Comparison of ENCODE assay signal across 8 mouse cellular contexts in genomic region chr15:81355146-81355761, GRCm38 (mm10). TPM values are rescaled to one million over a fixed set of nuclear protein-coding genes. Genes with fewer than 3 reads are reported as not detected.
DNase-seq lines count a peak whose midpoint lies in the region; ATAC-seq and TF ChIP-seq lines count a peak whose summit lies in the region.

No protein-coding gene starts in this region.

- no peak for ATAC-seq in hindbrain, postnatal 0 days
- ATAC-seq in hindbrain, embryonic 13.5 days (ENCODE audit: low FRiP score), result no peak
- ATAC-seq in kidney, embryonic 14.5 days (ENCODE audit: low FRiP score, low TSS enrichment), result 0 out of 2 replicates have a peak, but pooled peaks have one; percentile 35
- no peak for ATAC-seq in midbrain, postnatal 0 days (ENCODE audit: low FRiP score)

- H3K9me3 ChIP-seq in hindbrain, postnatal 0 days (ENCODE audit: low read length), result no peaks in the 10 kb centered on the region
- H3K9me3 ChIP-seq in hindbrain, embryonic 13.5 days, result no peaks in the 10 kb centered on the region
- H3K9me3 ChIP-seq in kidney, embryonic 14.5 days (ENCODE audit: control insufficient read depth, low read length), result no peaks in the 10 kb centered on the region
- H3K9me3 ChIP-seq in midbrain, postnatal 0 days (ENCODE audit: low read length), result no peaks in the 10 kb centered on the region

- 65% methylated on average over 3 of the region's 3 CpGs for WGBS in hindbrain, postnatal 0 days
- 69% methylated on average over 3 of the region's 3 CpGs for WGBS in hindbrain, embryonic 13.5 days
- WGBS in kidney, embryonic 14.5 days, result 63% methylated on average over 3 of the region's 3 CpGs
- WGBS in midbrain, postnatal 0 days, result 60% methylated on average over 3 of the region's 3 CpGs

- no peak overlapping the region for H3K9ac ChIP-seq in hindbrain, postnatal 0 days (replicated peaks; ENCODE audit: low read length)
- H3K9ac ChIP-seq in hindbrain, embryonic 13.5 days, result no peak overlapping the region
- no peak overlapping the region for H3K9ac ChIP-seq in kidney, embryonic 14.5 days (ENCODE audit: low read depth, low read length)
- no peak overlapping the region for H3K9ac ChIP-seq in midbrain, postnatal 0 days (replicated peaks; ENCODE audit: low read length, poor library complexity, severe bottlenecking)

- H3K4me3 ChIP-seq in hindbrain, postnatal 0 days (ENCODE audit: low read length), result no peak overlapping the region
- no peak overlapping the region for H3K4me3 ChIP-seq in hindbrain, embryonic 13.5 days
- H3K4me3 ChIP-seq in kidney, embryonic 14.5 days (ENCODE audit: low read length), result no peak overlapping the region
- H3K4me3 ChIP-seq in midbrain, postnatal 0 days (ENCODE audit: low read depth, low read length), result no peak overlapping the region

- DNase-seq in hindbrain, postnatal 0 days (ENCODE audit: low spot score), result peak; percentile 53
- DNase-seq in ES-CJ7 (ENCODE audit: low read depth, low spot score), result peak; percentile 71
- DNase-seq in c-Kit-positive CD71-negative TER-119-negative erythroid progenitor cells, embryonic 14.5 days (ENCODE audit: low read depth), result peak; percentile 71
- peak; percentile 40 for DNase-seq in midbrain, postnatal 0 days (ENCODE audit: low spot score)
- no peak for DNase-seq in urinary bladder, postnatal 25 days (ENCODE audit: low spot score)
- DNase-seq in gastrocnemius, postnatal 36 days, result no peak

- no peak overlapping the region for H3K4me2 ChIP-seq in hindbrain, postnatal 0 days (ENCODE audit: low read depth, low read length)
- no peak overlapping the region for H3K4me2 ChIP-seq in hindbrain, embryonic 13.5 days
- no peak overlapping the region for H3K4me2 ChIP-seq in kidney, embryonic 14.5 days (replicated peaks; ENCODE audit: low read depth, low read length)
- no peak overlapping the region for H3K4me2 ChIP-seq in midbrain, postnatal 0 days (ENCODE audit: low read depth, low read length, poor library complexity, severe bottlenecking)

- no peak overlapping the region for H3K27ac ChIP-seq in hindbrain, postnatal 0 days
- H3K27ac ChIP-seq in hindbrain, embryonic 13.5 days, result no peak overlapping the region
- no peak overlapping the region for H3K27ac ChIP-seq in kidney, embryonic 14.5 days (ENCODE audit: low read depth, low read length)
- no peak overlapping the region for H3K27ac ChIP-seq in midbrain, postnatal 0 days (ENCODE audit: low read depth, low read length)

- H3K27me3 ChIP-seq in hindbrain, postnatal 0 days (ENCODE audit: insufficient read depth, low read length), result no peaks in the 10 kb centered on the region
- H3K27me3 ChIP-seq in hindbrain, embryonic 13.5 days, result no peaks in the 10 kb centered on the region
- no peaks in the 10 kb centered on the region for H3K27me3 ChIP-seq in kidney, embryonic 14.5 days (ENCODE audit: control insufficient read depth, insufficient read depth, low read length)
- no peaks in the 10 kb centered on the region for H3K27me3 ChIP-seq in midbrain, postnatal 0 days (ENCODE audit: insufficient read depth, low read length)

- peak; percentile 75 for TF ChIP-seq CTCF in hindbrain, postnatal 0 days (IDR thresholded peaks at IDR 0.05; ENCODE audit: low read depth)
- TF ChIP-seq CTCF in midbrain, postnatal 0 days (IDR thresholded peaks at IDR 0.05), result peak; percentile 71

- intact Hi-C loops in gastrocnemius, postnatal 36 days (cut with DNase I), result no loop called here

- no peaks in the 10 kb centered on the region for H3K36me3 ChIP-seq in hindbrain, postnatal 0 days (ENCODE audit: insufficient read depth, low read length)
- no peaks in the 10 kb centered on the region for H3K36me3 ChIP-seq in hindbrain, embryonic 13.5 days
- H3K36me3 ChIP-seq in kidney, embryonic 14.5 days (ENCODE audit: control insufficient read depth, insufficient read depth, low read length), result peaks cover 2% of the 10 kb centered on the region; the same call in 1 of the 2 replicates
- H3K36me3 ChIP-seq in midbrain, postnatal 0 days (ENCODE audit: insufficient read depth, low read length), result no peaks in the 10 kb centered on the region

- peaks cover 5% of the 10 kb centered on the region; the same call in 1 of the 2 replicates for H3K4me1 ChIP-seq in hindbrain, postnatal 0 days (ENCODE audit: insufficient read depth, low read length)
- peaks cover 22% of the 10 kb centered on the region for H3K4me1 ChIP-seq in hindbrain, embryonic 13.5 days (replicated peaks)
- H3K4me1 ChIP-seq in kidney, embryonic 14.5 days (ENCODE audit: control insufficient read depth, insufficient read depth, low read length), result peaks cover 13% of the 10 kb centered on the region; the same call in 1 of the 2 replicates
- peaks cover 5% of the 10 kb centered on the region; the same call in 1 of the 2 replicates for H3K4me1 ChIP-seq in midbrain, postnatal 0 days (ENCODE audit: insufficient read depth, low read length)

RNA-seq across cellular contexts. Expression of gene Slc25a17, which starts 5.4 kb away (rescaled TPM):
- total RNA-seq in hindbrain, postnatal 0 days (2014; rRNA removed), result 57.9 and 66.3 TPM in 2 replicates
- 110 and 113 TPM in 2 replicates for polyA plus RNA-seq in hindbrain, postnatal 0 days (2015; fragmentation: Nextera tagmentation; extraction: Ambion mirVana)
- polyA plus RNA-seq in hindbrain, embryonic 13.5 days (2015; fragmentation: Nextera tagmentation; extraction: Ambion mirVana), result 138 and 139 TPM in 2 replicates
- 117 and 127 TPM in 2 replicates for polyA plus RNA-seq in kidney, embryonic 14.5 days (2014; fragmentation: Nextera tagmentation; extraction: Ambion mirVana)
- 74.4 and 77.4 TPM in 2 replicates for total RNA-seq in midbrain, postnatal 0 days (2014; rRNA removed)
- polyA plus RNA-seq in midbrain, postnatal 0 days (2015; fragmentation: Nextera tagmentation; extraction: Ambion mirVana), result 121 and 123 TPM in 2 replicates
- 10 to 100 TPM in 1 of 2 experiments, 1 to 10 TPM in 1; 7.3 to 11.0 TPM for total RNA-seq in gastrocnemius, postnatal 36 days (2021)

RNA-seq across cellular contexts. Expression of gene St13, which starts 44.6 kb away (rescaled TPM):
- total RNA-seq in hindbrain, postnatal 0 days (2014; rRNA removed), result 83.8 and 87.8 TPM in 2 replicates
- polyA plus RNA-seq in hindbrain, postnatal 0 days (2015; fragmentation: Nextera tagmentation; extraction: Ambion mirVana), result 209 and 221 TPM in 2 replicates
- polyA plus RNA-seq in hindbrain, embryonic 13.5 days (2015; fragmentation: Nextera tagmentation; extraction: Ambion mirVana), result 186 and 191 TPM in 2 replicates
- 171 and 181 TPM in 2 replicates for polyA plus RNA-seq in kidney, embryonic 14.5 days (2014; fragmentation: Nextera tagmentation; extraction: Ambion mirVana)
- 111 and 137 TPM in 2 replicates for total RNA-seq in midbrain, postnatal 0 days (2014; rRNA removed)
- 231 and 241 TPM in 2 replicates for polyA plus RNA-seq in midbrain, postnatal 0 days (2015; fragmentation: Nextera tagmentation; extraction: Ambion mirVana)
- 10 to 100 TPM; 79.6 to 81.0 TPM for total RNA-seq in gastrocnemius, postnatal 36 days (2021)

RNA-seq across cellular contexts. Expression of gene Xpnpep3, which starts 44.7 kb away (rescaled TPM):
- total RNA-seq in hindbrain, postnatal 0 days (2014; rRNA removed), result 7.7 and 12.7 TPM in 2 replicates
- 6.5 and 6.7 TPM in 2 replicates for polyA plus RNA-seq in hindbrain, postnatal 0 days (2015; fragmentation: Nextera tagmentation; extraction: Ambion mirVana)
- 8.6 and 10.1 TPM in 2 replicates for polyA plus RNA-seq in hindbrain, embryonic 13.5 days (2015; fragmentation: Nextera tagmentation; extraction: Ambion mirVana)
- polyA plus RNA-seq in kidney, embryonic 14.5 days (2014; fragmentation: Nextera tagmentation; extraction: Ambion mirVana), result 5.5 and 10.0 TPM in 2 replicates
- 8.2 and 13.8 TPM in 2 replicates for total RNA-seq in midbrain, postnatal 0 days (2014; rRNA removed)
- 5.4 and 6.5 TPM in 2 replicates for polyA plus RNA-seq in midbrain, postnatal 0 days (2015; fragmentation: Nextera tagmentation; extraction: Ambion mirVana)
- 1 to 10 TPM; 5.7 to 7.2 TPM for total RNA-seq in gastrocnemius, postnatal 36 days (2021)

RNA-seq across cellular contexts. Expression of gene Dnajb7, which starts 52.8 kb away (rescaled TPM):
- not detected in 2 replicates for total RNA-seq in hindbrain, postnatal 0 days (2014; rRNA removed)
- 0.43 and 0.44 TPM in 2 replicates for polyA plus RNA-seq in hindbrain, postnatal 0 days (2015; fragmentation: Nextera tagmentation; extraction: Ambion mirVana)
- polyA plus RNA-seq in hindbrain, embryonic 13.5 days (2015; fragmentation: Nextera tagmentation; extraction: Ambion mirVana), result 1.4 TPM in 2 replicates
- polyA plus RNA-seq in kidney, embryonic 14.5 days (2014; fragmentation: Nextera tagmentation; extraction: Ambion mirVana), result 1.3 and 1.5 TPM in 2 replicates
- not detected in 2 replicates for total RNA-seq in midbrain, postnatal 0 days (2014; rRNA removed)
- polyA plus RNA-seq in midbrain, postnatal 0 days (2015; fragmentation: Nextera tagmentation; extraction: Ambion mirVana), result 0.16 and 0.26 TPM in 2 replicates
- total RNA-seq in gastrocnemius, postnatal 36 days (2021), result not detected

Comparison
In these comparisons a context has a peak if more than half of its experiments do, and no peak if none do; other contexts are left out.
1. DNase-seq: peak in hindbrain, postnatal 0 days (single experiment), ES-CJ7 (single experiment), c-Kit-positive CD71-negative TER-119-negative erythroid progenitor cells, embryonic 14.5 days (single experiment) and midbrain, postnatal 0 days (single experiment); none in urinary bladder, postnatal 25 days (single experiment) and gastrocnemius, postnatal 36 days (0 of 2).